Mouse (Mus musculus) testis, adult 2 months (tissue): ENCODE data around the gene Sprtn.

Source experiments
- CTCF ChIP-seq: fragments of 200-500 bp; IDR thresholded peaks from 2 replicates; pipeline ENCODE4 v1.5.1; 2012; ENCODE audit warnings: low read depth, mild to moderate bottlenecking, inconsistent platforms, low read length, moderate library complexity; ENCODE audit not compliant: control insufficient read depth, insufficient read depth, insufficient replicate concordance
- POLR2A ChIP-seq: fragments of 200-500 bp; IDR thresholded peaks from 2 replicates; pipeline ENCODE4 v1.6.1; 2012; ENCODE audit warnings: low read depth, mild to moderate bottlenecking, inconsistent platforms, low read length, moderate library complexity; ENCODE audit not compliant: control insufficient read depth

DNA sequence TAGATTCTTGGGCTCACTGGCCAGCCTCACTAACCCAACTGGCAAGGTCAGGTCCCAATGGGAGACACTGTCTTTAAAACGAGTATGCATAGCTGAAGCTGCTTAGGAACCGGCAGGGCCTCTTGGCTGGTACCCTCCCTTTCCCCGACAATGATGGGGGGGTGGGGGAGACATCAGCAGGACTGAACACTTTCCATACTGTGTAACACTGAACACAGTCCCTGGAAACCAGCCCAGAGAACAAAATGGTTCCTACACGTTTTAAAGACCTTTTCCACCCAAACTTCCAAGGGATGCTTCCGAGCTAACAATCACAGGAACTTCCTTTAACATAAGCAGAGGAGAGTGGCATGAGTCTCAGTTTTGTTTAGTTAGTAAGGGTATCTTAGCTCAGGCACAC is 37.4 kb downstream of the Sprtn start:
- TF ChIP-seq POLR2A, result no peak
- no peak for TF ChIP-seq CTCF
